Mouse (Mus musculus): ENCODE data around the gene Loxl3.

DNA sequence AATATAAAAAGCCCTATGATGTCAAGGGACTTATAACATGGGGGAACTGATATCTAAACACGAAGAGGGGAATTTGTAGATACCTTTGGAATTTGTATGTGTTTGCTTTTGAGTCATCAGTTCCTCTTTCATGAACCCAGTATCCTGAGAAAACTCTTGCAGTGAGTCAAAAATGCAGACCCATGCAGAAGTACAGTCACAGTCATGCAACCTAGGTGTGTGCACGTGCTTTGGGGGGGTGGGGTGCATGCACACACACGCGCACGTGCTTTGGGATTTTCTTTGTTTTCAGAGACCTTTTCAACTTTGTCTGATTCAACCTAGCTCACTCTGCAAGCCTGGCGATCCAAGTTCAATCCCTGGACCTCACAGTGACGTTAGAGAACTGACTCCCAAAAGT lies 39.6 kb upstream of the Loxl3 start:
- TF ChIP-seq CTCF (IDR thresholded peaks at IDR 0.05; ENCODE audit: extremely low read depth, insufficient read depth, insufficient read length, insufficient replicate concordance) (no peak), POLR2A (IDR thresholded peaks at IDR 0.05; ENCODE audit: low read depth, low read length) (no peak)
